Mouse (Mus musculus) hindbrain, embryonic 10.5 days (tissue): ENCODE results near the gene Nrp2. TPM values are rescaled to one million over a fixed set of nuclear protein-coding genes. Genes with fewer than 3 reads are reported as not detected.

Experiments used
- DNase-seq: peaks from one replicate; pipeline ENCODE4 v3.0.0-alpha.2; 2017; ENCODE audit warnings: low spot score
- H3K27ac ChIP-seq: fragments of 300-500 bp; sonication (generic); 2 replicates; pipeline ENCODE4 v1.5.1; 2016; ENCODE audit warnings: mild to moderate bottlenecking, moderate library complexity
- H3K27me3 ChIP-seq: fragments of 300-500 bp; sonication (generic); 2 replicates; pipeline ENCODE4 v1.6.1; 2016; ENCODE audit warnings: mild to moderate bottlenecking; ENCODE audit not compliant: poor library complexity, insufficient read depth, severe bottlenecking
- H3K36me3 ChIP-seq: fragments of 300-500 bp; sonication (generic); 2 replicates; pipeline ENCODE4 v1.6.1; 2016; ENCODE audit warnings: mild to moderate bottlenecking, moderate library complexity
- H3K4me1 ChIP-seq: fragments of 300-500 bp; sonication (generic); replicated peaks from 2 replicates; pipeline ENCODE4 v1.6.1; 2016; ENCODE audit warnings: mild to moderate bottlenecking
- H3K4me3 ChIP-seq: fragments of 300-500 bp; sonication (generic); 2 replicates; pipeline ENCODE4 v1.5.1; 2016; ENCODE audit warnings: mild to moderate bottlenecking, moderate library complexity
- H3K9me3 ChIP-seq: fragments of 300-500 bp; sonication (generic); 2 replicates; pipeline ENCODE4 v1.6.1; 2016; ENCODE audit warnings: mild to moderate bottlenecking, moderate library complexity
- WGBS: fragments of 180-500 bp; shearing (Covaris S2); methylation state at CpG from one replicate; pipeline ENCODE4 v1.1.7; 2016; 5-methylcytosine and 5-hydroxymethylcytosine counted together
- polyA plus RNA-seq: library from polyadenylated mRNA; unstranded; fragments of >200 nt; fragmentation: Nextera tagmentation; extraction: Ambion mirVana; gene quantifications from 2 replicates; pipeline ENCODE4 v1.2.1, GENCODE M21; 2016

The Nrp2 gene
- polyA plus RNA-seq, 1 experiment from 2014 or later, result 23.1 TPM

GRCm38 (mm10) chr1:62720727-62721705, 17.9 kb downstream of the Nrp2 start:
- H3K4me3 ChIP-seq, result no peak overlapping the region
- H3K4me1 ChIP-seq, result peaks cover 56% of the 10 kb centered on the region
- H3K27me3 ChIP-seq, result 0 out of 2 replicates have a peak, but pooled peaks cover 13% of the 10 kb centered on the region
- peaks cover 13% of the 10 kb centered on the region; the same call in 1 of the 2 replicates for H3K36me3 ChIP-seq
- DNase-seq, result no peak
- peak overlapping the region; percentile 62 for H3K27ac ChIP-seq
- H3K9me3 ChIP-seq, result no peaks in the 10 kb centered on the region
- WGBS, result 66% methylated on average over 13 of the region's 13 CpGs

DNA sequence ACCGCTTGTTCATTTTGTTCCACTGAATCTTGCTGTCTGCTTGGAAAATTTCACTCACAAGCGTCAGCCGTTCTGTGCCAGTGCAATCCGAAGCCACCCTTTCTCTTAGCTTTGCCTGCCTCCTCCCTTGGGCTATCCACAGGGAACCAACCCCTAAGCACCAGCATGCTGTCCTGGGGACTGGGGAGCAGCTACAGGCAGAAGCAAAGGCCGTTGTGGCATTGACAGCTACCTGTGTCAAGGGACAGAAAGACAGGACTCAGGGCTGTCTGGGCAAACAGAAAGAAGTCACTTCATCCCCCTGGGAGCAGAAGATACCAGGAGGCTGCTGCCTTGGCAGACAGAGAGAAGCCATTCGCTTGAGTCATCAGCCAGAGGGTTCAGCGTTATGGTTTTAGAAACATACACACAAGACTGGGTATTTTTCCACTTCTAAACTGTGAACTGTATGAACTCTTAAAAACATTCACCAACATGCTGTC, 18.7 kb downstream of the Nrp2 start:
- WGBS, result 78% methylated on average over 7 of the region's 7 CpGs
- no peaks in the 10 kb centered on the region for H3K9me3 ChIP-seq
- H3K36me3 ChIP-seq, result peaks cover 13% of the 10 kb centered on the region; the same call in 1 of the 2 replicates
- no peak overlapping the region for H3K4me3 ChIP-seq
- H3K27ac ChIP-seq, result 0 out of 2 replicates have a peak overlapping the region, but pooled peaks have one; percentile 35
- H3K27me3 ChIP-seq, result 0 out of 2 replicates have a peak, but pooled peaks cover 13% of the 10 kb centered on the region
- peaks cover 53% of the 10 kb centered on the region for H3K4me1 ChIP-seq
- no peak for DNase-seq

DNA sequence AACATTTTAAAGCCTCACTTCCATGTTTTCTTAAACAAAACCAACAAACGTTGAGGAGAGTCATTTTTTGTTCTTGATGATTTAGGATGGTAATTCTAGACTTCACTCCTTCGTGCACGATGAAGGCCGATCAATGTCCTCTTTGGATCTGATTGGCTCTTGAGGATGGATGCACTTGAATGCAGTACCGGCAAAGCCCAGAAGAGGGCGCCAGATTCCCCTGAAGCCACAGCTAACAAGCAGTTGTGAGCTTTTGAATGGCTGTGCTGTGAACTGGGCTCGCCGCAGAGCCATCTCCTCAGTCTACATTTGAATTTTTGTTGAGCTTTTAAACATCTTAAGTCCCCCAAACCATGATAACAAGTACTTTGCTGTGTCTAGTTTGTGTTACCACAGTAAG, 19.4 kb downstream of the Nrp2 start:
- WGBS, result 65% methylated on average over 8 of the region's 8 CpGs
- no peak overlapping the region for H3K27ac ChIP-seq
- DNase-seq, result peak; percentile 52
- no peak overlapping the region for H3K4me3 ChIP-seq
- peaks cover 13% of the 10 kb centered on the region; the same call in 1 of the 2 replicates for H3K36me3 ChIP-seq
- H3K4me1 ChIP-seq, result peaks cover 51% of the 10 kb centered on the region
- 0 out of 2 replicates have a peak, but pooled peaks cover 7% of the 10 kb centered on the region for H3K27me3 ChIP-seq
- H3K9me3 ChIP-seq, result no peaks in the 10 kb centered on the region

- WGBS, result 87% methylated on average over 5 of the region's 5 CpGs
- peaks cover 5% of the 10 kb centered on the region; the same call in 1 of the 2 replicates for H3K27me3 ChIP-seq
- DNase-seq, result no peak
- H3K36me3 ChIP-seq, result peaks cover 13% of the 10 kb centered on the region; the same call in 1 of the 2 replicates
- no peak overlapping the region for H3K27ac ChIP-seq
- no peaks in the 10 kb centered on the region for H3K9me3 ChIP-seq
- H3K4me1 ChIP-seq, result peaks cover 49% of the 10 kb centered on the region
- no peak overlapping the region for H3K4me3 ChIP-seq
These were observed 20.8 kb downstream of the Nrp2 start for GRCm38 (mm10) chr1:62723891-62724290.

- H3K9me3 ChIP-seq, result no peaks in the 10 kb centered on the region
- H3K4me3 ChIP-seq, result no peak overlapping the region
- no peak for DNase-seq
- peaks cover 54% of the 10 kb centered on the region for H3K4me1 ChIP-seq
- peaks cover 4% of the 10 kb centered on the region; the same call in 1 of the 2 replicates for H3K27me3 ChIP-seq
- no peak overlapping the region for H3K27ac ChIP-seq
- H3K36me3 ChIP-seq, result peaks cover 13% of the 10 kb centered on the region; the same call in 1 of the 2 replicates
- 74% methylated on average over 6 of the region's 6 CpGs for WGBS
These were observed 21.5 kb downstream of the Nrp2 start for GRCm38 (mm10) chr1:62724461-62725021.

DNA sequence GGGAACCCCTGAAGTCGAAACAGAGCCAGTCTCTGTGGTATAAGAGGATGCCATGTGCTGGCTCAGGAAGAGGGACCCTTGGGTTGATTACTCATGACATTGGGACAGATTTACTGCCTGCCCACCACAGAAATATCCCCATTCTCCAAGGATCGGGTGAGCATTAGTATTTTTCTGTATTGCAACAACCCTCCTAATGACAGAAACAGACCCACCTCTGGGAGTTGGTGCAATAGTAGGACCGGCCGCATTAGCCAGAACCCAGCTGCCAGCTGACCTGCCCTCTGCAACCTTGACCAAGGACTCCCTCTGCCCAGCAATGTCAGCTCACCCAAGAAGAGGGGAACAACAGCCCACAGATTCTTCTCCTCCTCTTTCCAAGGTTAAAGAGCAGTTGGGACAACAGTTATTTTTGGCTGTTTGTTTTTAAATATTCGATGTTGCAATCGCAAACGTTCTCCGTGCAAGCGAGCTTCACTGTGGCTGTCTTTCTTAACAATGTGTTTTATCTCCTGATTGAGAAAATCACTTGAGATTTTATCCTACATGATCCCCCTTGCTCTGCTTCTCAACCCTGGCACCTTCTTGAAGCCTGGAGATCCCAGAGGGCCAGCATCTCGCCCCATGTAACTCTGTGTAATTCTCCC, 22.1 kb downstream of the Nrp2 start:
- no peak for DNase-seq
- Histone ChIP-seq H3K4me1 (peaks cover 56% of the 10 kb centered on the region), H3K9me3 (no peaks in the 10 kb centered on the region), H3K36me3 (peaks cover 13% of the 10 kb centered on the region; the same call in 1 of the 2 replicates), H3K27ac (no peak overlapping the region), H3K27me3 (peaks cover 4% of the 10 kb centered on the region; the same call in 1 of the 2 replicates), H3K4me3 (no peak overlapping the region)
- 88% methylated on average over 10 of the region's 10 CpGs for WGBS

- Histone ChIP-seq H3K4me1 (peaks cover 40% of the 10 kb centered on the region), H3K27me3 (peaks cover 11% of the 10 kb centered on the region; the same call in 1 of the 2 replicates), H3K36me3 (peaks cover 13% of the 10 kb centered on the region; the same call in 1 of the 2 replicates), H3K27ac (no peak overlapping the region), H3K4me3 (no peak overlapping the region), H3K9me3 (no peaks in the 10 kb centered on the region)
- WGBS, result 26% methylated on average over 4 of the region's 4 CpGs
- DNase-seq, result no peak
These were observed 24.1 kb downstream of the Nrp2 start for GRCm38 (mm10) chr1:62727191-62727590.

DNA sequence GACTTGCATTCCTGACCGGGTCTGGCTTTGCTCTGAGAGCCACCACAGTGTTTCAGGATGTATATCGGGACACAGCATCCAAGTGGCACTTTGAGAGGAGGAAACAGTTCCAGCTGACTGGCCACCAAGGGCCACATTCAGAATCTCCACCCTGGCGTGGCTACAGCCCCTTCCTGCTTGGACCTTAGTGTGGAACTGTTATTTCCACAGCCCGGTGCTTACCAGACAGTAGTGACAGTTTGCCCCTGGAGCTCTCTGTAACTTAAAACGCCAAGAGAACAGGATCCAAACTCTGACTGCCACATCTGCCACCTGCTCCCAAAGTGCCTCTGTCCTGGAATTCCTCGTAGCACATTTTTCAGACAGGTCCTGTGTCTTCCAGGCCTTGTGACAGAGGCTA, 25.3 kb downstream of the Nrp2 start:
- WGBS, result 40% methylated on average over 6 of the region's 6 CpGs

DNA sequence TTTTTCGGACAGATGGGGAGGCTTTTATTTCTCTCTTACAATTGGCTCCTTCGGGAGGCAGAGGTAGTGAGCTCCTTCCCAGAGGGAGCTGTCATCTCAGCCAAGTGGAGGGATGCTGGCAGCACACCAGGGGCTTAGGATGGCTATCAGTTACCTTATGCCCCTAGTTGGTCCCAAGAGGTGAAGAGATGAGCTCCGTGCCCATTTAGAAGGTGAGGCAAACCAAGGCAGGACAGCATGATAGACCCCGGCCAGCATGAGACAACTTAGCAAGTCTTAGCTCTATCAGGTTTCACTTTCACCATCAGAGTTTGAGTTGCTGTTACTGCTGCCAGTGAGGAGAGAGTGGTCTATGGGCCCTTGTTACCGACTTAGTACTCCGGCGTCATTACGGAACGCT, 25.8 kb downstream of the Nrp2 start:
- Histone ChIP-seq H3K27ac (peak overlapping the region; percentile 35; the same call in 1 of the 2 replicates), H3K36me3 (0 out of 2 replicates have a peak, but pooled peaks cover 2% of the 10 kb centered on the region), H3K27me3 (peaks cover 26% of the 10 kb centered on the region; the same call in 1 of the 2 replicates), H3K4me1 (peaks cover 44% of the 10 kb centered on the region), H3K9me3 (no peaks in the 10 kb centered on the region), H3K4me3 (no peak overlapping the region)
- 65% methylated on average over 9 of the region's 9 CpGs for WGBS
- no peak for DNase-seq

More for the DNA sequence above, 25.3 kb downstream of the Nrp2 start:
- Histone ChIP-seq H3K4me3 (no peak overlapping the region), H3K27me3 (peaks cover 23% of the 10 kb centered on the region; the same call in 1 of the 2 replicates), H3K9me3 (no peaks in the 10 kb centered on the region), H3K36me3 (0 out of 2 replicates have a peak, but pooled peaks cover 4% of the 10 kb centered on the region), H3K4me1 (peaks cover 42% of the 10 kb centered on the region), H3K27ac (no peak overlapping the region)
- DNase-seq, result no peak

DNA sequence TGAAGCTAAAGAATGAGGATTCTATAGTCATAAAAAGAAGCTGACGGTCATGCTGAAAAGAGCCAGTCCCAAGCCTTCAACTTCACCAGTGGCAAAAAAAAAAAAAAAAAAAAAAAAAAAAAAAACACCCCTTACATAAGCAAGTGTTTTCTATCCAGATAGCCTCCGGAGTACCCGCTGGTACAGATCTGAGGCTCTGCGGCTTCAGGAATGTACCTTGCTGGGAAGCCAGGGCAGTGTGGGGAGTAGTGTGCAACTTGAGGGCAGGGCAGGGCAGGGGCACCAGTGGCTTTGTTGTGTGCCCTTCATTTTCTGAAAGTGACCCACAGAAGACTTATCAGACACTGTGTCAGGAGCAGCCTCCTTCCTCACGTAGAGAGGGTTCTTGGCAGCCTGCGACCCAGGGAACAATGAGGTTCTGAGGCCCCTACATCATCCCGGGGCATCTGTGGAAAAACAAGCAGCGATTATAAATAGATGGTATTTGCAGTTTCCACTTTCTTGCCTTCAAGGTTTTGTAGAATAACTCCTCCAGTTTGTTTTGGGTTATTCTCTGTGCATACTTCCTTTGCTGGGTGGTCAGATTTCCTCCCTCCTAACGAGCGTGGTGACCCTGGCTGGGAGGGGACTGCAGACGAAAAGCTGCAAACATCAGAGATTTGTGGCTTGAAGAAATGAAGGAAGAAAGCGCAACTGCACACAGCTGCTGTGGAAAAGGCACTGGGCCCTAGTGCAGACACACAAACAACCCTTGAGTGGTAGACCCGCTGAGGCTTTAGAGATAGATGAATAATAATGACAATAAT, 26.5 kb downstream of the Nrp2 start:
- Histone ChIP-seq H3K27me3 (peaks cover 26% of the 10 kb centered on the region; the same call in 1 of the 2 replicates), H3K4me1 (peaks cover 51% of the 10 kb centered on the region), H3K4me3 (no peak overlapping the region), H3K36me3 (0 out of 2 replicates have a peak, but pooled peaks cover 2% of the 10 kb centered on the region), H3K27ac (peak overlapping the region; percentile 72), H3K9me3 (no peaks in the 10 kb centered on the region)
- DNase-seq, result no peak
- 51% methylated on average over 13 of the region's 13 CpGs for WGBS

DNA sequence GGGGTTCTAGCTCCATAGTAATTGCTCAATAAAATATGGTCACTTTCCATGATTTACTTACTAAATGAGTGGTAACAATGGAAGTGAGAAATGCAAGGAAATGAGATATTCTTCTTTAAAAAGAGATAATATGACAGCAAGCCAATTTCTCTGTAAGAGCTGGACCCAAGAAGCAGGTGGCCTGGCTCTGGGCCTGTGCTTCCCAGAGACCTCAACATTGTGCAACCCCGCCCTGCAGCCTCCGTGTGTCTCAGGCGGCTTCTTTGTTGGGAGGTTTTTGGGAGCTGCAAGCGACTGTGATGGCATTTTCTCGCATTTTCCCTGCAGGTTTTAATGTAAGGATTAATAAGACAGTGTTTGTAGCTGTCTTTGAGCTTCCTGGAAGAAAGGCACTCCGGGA, 29.0 kb downstream of the Nrp2 start:
- 85% methylated on average over 6 of the region's 6 CpGs for WGBS
- no peak overlapping the region for H3K27ac ChIP-seq
- peaks cover 38% of the 10 kb centered on the region for H3K27me3 ChIP-seq
- H3K4me1 ChIP-seq, result peaks cover 39% of the 10 kb centered on the region
- 0 out of 2 replicates have a peak, but pooled peaks cover 2% of the 10 kb centered on the region for H3K36me3 ChIP-seq
- H3K4me3 ChIP-seq, result no peak overlapping the region
- DNase-seq, result no peak
- H3K9me3 ChIP-seq, result no peaks in the 10 kb centered on the region
